Mouse (Mus musculus) heart, adult 9 months (tissue): ENCODE measurements around the gene Tnni3k.

ENCODE experiments used
- DNase-seq, 2 experiments: peaks; one replicate each; pipeline ENCODE4 v3.0.0; 2022; ENCODE audit warnings: low spot score in 2 of 2

Tnni3k gene

GRCm38 (mm10) chr3:154953088-154953487 lies 102.1 kb downstream of the Tnni3k start:
- DNase-seq: no peak

DNA sequence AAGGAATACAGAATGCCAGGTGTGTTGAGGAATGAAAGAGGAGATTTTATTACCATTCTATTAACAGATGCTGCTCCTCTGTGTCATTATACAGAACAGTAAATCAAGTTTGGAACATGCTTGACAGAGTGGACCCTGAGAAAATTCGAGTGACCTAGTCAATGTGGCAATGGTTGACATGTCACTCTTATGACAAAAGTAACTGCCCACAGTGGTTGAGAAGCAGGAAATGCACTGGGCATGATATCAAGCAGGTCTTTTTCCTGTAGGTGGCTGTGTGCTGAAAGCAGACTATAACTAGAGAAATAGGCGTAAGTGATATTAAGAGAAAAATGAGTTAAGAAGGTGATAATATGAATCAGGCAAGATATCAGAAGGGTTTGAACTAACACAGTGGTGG lies 105.7 kb downstream of the Tnni3k start:
- DNase-seq: no peak

DNA sequence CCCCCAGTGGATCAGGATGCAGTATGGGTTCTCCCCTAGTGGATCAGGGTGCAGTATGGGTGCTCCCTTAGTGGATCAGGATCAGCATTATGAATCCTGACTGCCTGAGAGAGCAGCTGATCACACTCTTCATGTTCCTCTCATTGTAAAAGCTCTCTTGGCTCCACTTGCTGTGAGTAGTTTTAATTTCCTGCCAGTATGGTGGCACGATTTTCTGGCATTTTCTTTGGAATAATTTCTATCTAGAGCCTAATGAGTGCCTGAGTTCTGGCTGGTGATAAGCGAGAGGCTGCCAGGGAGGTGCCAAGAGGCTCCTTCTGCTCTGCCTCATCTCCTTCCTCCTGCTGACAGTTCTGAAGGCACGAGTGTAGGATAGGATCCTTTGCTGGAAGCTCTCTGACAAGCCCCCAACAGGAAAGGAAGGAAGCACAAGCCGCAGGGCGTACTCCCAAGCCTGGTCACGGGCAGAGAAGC lies 109.5 kb downstream of the Tnni3k start:
- DNase-seq: no peak

GRCm38 (mm10) chr3:154927757-154928156 lies 127.5 kb downstream of the Tnni3k start:
- DNase-seq: no peak

- DNase-seq: no peak
Observed at GRCm38 (mm10) chr3:154924936-154925335, 130.3 kb downstream of the Tnni3k start.

DNA sequence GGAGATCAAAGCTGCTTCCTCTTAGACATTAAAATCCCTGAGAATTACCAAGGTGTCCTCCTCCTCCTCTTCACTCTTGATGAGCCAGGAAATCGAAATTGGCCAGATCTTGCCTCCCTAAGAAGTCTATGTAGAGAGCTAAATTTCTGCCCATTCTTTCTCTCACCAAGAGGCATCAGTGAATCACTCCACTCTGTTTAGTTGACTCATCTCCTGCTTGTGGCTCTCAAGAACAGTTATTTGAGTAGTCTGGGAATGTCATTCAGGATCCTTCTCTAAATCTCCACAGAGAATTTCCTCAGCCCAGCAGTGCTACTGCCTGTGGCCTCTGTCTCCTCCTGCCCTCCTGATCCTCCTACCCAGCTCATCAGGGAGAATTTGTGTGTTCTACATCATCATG lies 139.6 kb downstream of the Tnni3k start:
- DNase-seq: no peak

GRCm38 (mm10) chr3:154913641-154914040 lies 141.6 kb downstream of the Tnni3k start:
- DNase-seq: no peak

- DNase-seq: no peak
Observed at GRCm38 (mm10) chr3:154896737-154897136, 158.5 kb downstream of the Tnni3k start.

DNA sequence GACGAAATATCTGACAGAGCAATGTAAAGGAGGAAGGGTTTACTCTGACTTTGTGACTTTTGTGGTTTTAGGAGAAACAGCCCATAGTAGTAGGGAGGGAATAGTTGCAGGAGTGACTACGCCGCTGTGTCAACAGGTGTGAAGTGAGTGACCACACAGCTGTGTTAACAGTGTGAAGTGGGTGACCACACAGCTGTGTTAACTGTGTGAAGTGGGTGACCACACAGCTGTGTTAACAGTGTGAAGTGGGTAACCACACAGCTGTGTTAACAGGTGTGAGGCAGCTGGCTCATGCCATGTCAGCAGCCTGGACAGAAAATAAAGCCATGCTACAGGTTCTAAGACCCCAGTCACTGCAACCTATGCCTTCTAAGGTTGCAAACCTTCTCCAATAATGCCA lies 162.0 kb downstream of the Tnni3k start:
- no peak for DNase-seq

DNA sequence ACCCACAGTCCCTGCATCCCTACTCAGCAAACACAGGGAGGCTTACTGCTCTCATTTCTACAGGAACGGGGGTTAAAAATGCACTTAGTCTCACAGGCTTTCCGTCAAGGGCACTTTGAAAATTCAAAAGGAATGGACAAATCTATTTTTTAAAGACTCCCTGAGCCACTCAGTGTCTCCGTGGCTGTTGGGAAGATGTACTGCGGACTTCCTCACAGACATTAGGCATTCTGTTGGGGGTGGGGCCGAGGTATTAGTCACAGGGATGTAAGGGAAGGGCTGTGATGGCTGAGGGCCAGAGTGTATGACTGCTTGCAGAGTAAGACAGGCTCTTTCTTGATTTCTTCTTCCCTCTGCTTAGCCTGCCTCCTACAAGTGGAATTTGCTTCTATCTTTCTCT lies 169.8 kb downstream of the Tnni3k start:
- DNase-seq: no peak

DNA sequence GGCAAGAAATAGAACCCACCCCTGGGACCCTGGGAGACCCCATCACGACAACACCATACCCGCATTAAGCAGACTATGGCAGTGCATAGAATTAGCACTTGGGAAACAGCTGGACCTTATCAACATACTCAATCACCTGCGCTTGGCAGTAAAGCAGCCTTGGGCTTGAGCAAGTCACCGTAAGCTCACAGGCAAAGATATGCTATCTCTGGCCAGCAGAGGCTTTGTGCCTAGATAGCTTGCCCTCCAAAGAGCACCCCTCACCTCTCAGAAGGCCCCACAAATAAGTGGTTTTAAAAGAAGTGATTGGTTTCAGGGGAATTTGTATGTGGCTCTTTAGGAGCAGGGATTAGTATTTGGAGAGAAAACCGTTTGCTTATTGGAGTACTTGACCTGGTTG lies 170.2 kb downstream of the Tnni3k start:
- DNase-seq: no peak

GRCm38 (mm10) chr3:154881428-154881986 lies 173.7 kb downstream of the Tnni3k start:
- no peak for DNase-seq

DNA sequence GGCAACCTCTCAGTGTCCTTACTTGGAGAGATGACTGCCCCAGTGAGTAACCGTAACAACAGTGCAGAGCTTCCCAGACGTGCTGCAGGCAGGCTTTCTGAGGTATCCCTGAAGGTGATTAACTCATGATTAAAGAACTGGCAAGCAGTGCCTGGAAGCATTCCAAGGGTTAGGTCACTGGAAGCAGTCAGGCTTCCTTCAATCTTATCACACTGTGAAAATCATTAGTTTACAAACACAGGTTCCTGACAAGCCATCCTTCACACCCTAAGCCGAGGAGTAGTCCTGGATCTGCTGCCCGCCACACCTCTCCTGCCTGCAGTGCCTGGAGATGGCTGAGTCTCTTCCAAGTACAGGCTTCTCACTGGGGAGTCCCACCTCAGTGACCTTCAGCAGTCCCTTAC lies 174.7 kb downstream of the Tnni3k start:
- peak; percentile 21 to 55 for DNase-seq

- no peak for DNase-seq
Observed at GRCm38 (mm10) chr3:154880108-154880507, 175.1 kb downstream of the Tnni3k start.

DNA sequence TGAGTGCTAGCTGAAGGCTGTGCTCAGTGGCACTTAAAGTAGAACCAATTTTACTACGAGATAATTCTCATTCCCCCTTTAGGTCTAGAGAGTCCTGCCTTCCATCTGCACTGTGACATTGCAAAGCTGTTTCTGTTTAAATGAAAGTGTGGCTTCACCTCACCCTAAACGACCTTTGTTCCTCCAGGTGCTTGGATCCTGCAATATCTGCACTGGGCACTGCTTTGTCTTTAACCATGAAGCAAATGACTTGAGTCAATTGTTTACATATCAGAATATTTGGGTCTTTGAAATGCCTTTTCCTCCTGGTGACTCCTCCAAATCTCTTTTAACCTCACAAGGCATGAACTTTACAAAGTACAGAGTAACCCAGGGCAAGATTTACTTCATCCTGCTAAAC lies 175.7 kb downstream of the Tnni3k start:
- no peak for DNase-seq

DNA sequence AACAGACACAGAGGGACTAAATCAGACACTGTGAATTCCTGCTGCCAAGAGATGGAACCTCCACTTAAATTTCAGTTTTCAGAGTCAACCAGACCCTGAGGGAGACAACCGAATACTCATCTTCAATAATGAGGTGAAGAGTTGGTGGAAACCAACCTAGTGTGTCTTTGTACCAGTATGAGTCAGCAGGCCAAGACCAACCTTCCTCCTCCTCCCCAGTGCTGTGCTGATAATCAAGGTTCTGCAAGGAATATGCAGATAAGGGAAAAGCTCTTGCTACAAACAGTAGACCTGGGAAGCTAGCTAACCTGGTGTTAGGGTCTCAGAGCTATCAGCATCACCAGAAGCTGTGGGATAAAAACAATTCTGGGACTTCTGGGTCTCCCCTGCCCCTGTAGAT lies 176.1 kb downstream of the Tnni3k start:
- no peak for DNase-seq

DNA sequence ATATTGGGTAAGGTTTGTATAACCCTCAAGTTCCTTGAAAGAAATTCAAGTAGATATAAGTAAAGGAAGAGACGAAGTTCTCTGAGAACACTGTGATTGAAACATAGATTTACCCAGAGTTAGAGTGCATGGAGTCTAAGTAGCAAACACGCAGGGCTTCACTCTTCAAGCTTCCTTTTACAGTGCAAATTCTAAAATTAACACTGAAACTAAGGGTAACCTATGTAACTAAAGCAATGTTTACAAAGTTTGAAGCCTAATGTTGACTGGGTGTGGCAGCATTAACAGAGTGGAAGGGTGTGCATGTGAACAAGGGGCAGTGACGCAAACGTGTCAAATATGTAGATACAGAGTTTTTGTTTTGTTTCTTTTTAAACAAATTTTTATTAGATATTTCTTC lies 186.4 kb downstream of the Tnni3k start:
- DNase-seq: no peak

DNA sequence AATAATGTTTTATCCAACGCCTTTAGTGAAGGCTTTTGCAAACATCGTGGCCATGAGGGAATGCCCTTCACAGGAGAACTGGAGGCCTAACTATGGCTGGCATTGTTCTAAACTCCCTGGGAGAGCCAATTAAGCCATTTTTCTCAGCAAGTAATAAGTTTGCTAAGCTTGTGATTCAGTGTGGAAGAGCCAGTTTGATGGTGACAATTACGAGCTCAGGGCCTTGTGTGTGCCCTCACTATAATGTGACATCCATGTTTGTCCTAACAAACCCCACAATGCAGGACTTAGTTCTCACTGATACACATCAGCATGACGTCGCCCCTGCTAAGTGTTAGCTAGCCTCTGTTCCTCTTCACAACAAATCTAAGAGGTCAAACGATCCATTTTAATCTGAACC lies 193.3 kb downstream of the Tnni3k start:
- no peak for DNase-seq

- no peak for DNase-seq
Observed at GRCm38 (mm10) chr3:154859721-154860120, 195.5 kb downstream of the Tnni3k start.

DNA sequence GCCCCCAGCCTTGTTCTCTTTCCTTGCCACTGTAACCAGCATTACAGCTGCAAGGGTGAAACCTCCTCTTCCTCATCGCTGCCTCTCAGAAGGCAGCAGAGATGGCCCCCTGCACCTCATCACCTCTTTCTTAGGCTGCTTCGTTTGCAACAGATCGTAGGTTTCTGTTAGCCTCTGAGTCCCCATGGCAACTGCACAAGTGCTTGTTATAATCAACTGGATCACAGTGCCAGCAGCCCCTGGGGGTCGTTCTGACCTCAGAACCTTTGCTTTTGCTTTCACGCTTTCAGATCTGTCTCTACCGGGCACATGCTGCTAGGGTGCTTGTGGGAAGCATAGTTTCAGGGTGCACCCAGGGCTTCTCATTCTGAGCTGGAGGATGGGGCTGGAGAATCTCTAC lies 201.9 kb downstream of the Tnni3k start:
- DNase-seq: no peak

DNA sequence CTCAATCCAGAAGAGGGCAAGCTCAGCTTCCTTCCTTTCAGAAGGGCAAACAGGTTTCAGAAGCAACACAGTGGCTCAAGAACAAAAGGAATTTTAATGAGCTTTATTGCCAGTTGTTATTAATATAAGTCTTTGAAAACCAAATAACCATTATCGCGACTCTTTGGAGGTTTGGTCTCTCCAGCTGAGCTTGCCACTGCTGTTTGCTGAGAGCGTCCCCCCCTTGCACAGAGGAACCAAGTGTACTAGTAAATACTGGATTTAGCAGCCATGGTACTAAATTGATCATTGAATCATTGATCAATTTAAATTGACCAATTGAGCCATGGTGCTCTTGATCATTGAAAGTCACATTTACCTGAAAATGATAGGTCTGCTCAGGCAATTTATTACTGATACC lies 202.9 kb downstream of the Tnni3k start:
- DNase-seq: no peak

- DNase-seq: no peak
Observed at GRCm38 (mm10) chr3:154842247-154842646, 213.0 kb downstream of the Tnni3k start.

GRCm38 (mm10) chr3:154841076-154841475 lies 214.1 kb downstream of the Tnni3k start:
- DNase-seq: no peak

GRCm38 (mm10) chr3:154837861-154838260 lies 217.3 kb downstream of the Tnni3k start:
- DNase-seq: no peak
